Mouse (Mus musculus) fat pad, adult 2 months (tissue): ENCODE results near the gene Rasgef1a.
A peak's percentile ranks its signal among the peaks of the same experiment; 100 is the strongest.

Experiments
- DNase-seq: peaks from one replicate; pipeline ENCODE4 v3.0.0-alpha.2; 2011; ENCODE audit warnings: low read depth, low spot score; ENCODE audit errors: extremely low read depth

Gene Rasgef1a

DNA sequence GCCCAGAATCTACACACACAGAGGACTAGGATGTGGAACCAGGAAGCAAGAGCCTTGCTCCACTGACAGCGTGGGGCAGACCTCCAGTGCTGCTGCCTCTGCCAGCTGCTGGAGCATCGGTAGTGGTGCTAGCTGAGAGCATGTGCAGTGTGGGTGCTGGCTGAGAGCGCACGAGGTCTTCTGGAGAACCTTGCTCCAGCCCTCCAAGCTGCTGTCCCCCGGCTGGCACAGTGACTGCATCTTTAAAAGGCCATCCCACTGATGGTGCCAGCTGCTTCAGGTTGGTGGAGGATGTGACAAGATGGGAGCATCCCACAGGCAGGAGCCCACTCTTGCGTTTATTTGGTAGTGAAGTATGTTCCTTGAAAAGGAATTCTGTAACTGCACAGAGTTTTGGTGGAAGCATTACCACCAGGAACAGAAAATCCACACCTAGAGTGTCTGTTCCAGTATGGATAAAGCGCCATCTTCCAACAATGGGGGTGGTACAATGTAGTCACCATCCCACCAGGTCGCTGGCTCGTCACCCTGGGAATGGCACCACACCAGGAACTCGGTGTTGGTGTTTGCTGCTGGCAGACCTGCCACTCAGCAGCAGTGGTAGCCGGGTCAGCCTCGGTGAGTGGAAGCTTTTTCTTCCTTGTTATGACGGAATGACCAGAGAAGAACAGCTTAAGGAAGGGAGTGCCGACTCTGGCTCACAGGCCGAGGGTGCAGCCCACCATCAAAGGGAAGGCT, 11.8 kb downstream of the Rasgef1a start:
- DNase-seq = no peak

DNA sequence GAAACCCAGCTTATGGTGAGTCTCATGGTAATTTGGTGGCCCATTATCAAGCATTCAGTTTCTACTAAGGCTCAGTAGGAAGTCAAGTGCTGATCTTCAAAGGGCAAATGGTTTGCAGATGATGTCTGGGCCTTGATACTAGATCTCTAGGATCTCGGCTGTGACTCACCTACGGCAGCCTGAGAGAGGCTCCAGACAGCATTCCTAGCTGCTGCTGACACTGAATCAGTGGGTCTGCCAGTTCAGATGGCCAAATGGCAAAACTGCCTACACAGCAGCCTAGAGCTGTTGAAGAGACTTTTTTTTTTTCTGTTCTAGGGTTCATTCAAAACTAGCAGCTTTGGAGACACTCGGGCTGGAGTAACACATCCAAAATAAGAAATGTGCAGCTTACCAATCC, 15.8 kb downstream of the Rasgef1a start:
- no peak for DNase-seq

DNA sequence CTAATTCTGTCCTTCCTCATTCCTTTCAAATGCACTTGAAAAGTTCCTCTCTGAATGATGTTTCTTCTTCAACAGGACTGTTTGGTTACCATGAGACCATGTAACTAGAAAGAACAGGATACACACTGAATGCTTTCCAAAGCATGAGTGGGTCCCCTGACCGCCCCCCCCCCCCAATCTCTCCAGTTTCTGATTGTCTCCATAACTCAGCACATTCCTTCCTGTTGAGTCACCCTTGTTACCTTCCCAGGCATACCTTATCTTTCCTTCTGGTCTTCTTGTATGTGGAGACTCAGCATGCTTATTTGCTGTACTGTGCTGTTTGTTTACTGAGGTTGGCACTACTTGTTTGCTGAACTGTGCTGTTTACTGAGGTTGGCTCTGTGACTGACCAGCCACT, 20.2 kb downstream of the Rasgef1a start:
- DNase-seq = no peak

DNA sequence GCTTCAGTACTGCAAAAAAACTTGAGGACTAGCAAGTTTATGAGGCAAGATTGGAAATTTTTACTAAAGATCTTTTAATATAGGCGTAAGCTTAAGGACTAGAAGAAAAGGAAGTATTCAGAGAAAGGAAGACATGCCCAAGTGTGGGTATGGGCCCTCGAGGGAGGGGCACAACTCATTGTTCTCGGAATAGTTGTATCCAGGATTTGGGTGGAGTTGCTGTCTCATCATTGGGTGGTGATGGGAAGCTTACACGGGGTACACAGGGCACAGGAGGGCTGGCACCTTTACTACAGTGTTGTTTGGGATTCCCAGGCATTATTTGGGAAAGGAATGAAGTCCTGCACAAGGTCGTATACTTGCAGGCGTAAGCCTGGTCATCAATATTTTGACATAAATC, 24.4 kb downstream of the Rasgef1a start:
- no peak for DNase-seq

DNA sequence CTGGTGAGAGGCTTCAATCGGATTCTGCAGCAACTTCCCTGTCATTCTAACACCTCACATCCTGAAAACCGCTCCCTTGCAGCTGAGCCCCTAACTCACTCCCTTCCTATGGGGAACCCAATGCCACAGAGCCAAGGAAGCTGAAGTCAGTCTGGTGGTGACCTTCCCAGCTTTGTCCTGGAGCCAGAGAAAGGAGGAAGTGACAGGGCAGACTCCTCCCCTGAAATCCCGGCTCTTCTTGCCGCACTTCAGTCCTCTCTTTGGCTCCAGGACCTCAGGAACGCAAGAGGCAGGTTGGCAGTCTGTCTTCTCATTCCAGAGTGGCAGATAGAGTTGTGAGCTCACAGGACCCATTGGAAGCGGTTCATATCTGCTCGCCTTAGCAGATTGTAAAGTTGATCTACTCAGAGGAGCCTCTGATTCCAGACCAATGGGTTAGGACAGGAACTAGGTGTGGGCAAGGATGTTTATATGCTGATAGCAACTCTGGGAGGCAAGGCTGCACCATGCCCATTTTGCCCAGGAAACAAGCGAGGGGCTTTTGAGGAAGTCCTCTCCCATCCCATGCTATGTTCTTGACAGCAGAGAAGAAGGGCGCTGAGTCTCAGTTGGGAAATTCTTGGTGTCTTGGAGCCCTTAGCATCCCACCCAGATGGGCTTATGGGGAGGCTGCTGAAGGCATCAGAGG, 25.0 kb downstream of the Rasgef1a start:
- no peak for DNase-seq

DNA sequence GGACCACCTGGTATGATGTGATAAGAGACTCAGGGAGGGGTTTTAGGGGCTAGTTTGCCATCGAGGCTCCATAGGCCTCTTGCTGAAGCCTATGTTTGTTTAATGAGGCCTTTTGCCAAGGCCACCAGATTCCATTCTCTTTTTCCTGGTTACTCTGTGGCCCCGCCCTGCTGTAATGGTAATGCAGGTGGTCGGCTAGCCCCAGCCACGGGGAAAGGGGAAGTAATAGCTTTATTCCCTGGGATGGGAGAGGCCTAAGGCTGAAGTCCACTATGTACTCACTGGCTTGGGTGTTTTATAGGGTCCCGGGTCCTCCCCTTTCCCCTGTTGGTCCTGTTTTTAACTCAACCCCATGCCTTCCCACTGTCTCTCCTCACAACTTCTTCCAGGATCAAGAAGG, 25.6 kb downstream of the Rasgef1a start:
- no peak for DNase-seq

DNA sequence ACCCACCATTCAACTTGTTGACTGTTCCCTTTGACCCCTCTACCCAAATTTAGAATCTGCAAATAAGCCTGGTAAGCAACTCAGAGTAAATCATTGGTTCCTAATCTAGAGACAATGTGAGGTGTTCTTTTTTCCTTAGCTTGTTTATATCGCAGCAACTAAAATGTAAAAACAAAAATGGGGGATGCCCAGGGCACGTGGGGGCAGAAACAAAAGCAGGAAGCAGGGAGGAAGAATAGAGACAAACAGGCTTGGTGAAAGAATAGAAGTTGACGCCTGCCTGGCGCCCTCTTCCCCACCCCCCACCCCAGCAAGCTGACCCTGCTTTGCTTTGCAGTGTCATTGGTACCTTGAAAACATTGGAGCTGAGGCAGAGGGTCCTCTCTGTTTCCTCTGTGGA, 33.9 kb downstream of the Rasgef1a start:
- no peak for DNase-seq

DNA sequence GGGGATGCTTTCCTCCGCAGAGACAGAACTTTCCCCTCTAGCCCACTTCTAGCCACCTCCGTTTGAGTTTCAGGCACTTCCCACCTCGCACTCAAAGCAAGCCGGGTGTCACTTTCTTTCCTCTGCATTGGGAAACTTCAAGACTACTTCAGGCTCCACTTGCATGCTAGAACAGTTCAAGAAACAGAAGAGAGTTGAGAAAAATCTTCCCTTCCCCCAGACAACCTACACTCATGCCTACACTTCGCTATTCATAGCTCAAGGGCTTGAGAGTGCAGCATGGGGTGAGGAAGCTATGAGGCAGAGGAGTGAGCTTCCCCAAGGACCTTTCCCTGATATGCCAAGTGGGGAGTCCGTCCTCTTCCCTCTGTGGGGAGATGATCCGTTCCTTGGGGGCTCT, 34.7 kb downstream of the Rasgef1a start:
- no peak for DNase-seq

DNA sequence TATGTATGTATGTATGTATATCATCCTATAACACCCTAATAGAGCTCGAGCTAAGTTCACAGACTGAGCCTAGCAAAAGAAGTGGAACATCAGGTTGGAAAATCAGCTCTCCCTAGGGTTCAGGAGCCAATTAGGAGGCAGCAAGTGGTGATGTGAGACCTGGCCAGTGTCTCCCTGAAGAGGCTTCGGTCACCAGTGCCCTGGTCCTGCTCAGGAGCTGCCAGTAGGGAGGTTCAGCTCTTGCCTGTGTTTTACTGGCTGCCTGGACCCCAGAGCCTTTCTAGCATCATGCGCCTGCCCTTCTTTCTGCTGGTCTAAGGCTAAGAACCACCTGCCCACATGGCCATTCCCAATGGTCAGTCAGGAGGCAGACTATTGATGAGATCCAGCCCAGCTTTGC, 35.3 kb downstream of the Rasgef1a start:
- DNase-seq = no peak

DNA sequence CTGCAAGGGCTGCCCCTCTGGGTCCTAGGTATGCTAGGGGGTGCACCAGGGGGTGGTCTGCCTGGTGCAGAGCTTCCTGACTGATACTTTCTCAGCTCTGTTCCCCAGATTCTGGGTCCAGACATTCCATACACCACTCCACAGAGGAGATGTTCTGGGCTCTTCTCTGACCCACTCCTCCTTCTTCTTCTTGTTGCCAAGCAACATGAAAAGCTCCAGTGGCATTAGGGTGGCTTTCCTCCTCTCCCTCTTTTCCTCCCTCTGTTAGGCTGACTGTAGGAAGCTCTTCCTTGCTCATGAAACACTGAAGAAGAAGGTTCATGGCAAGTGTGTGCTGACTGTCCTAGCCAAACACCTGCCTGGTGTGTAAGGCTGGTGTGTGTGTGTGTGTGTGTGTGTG, 35.7 kb downstream of the Rasgef1a start:
- no peak for DNase-seq

DNA sequence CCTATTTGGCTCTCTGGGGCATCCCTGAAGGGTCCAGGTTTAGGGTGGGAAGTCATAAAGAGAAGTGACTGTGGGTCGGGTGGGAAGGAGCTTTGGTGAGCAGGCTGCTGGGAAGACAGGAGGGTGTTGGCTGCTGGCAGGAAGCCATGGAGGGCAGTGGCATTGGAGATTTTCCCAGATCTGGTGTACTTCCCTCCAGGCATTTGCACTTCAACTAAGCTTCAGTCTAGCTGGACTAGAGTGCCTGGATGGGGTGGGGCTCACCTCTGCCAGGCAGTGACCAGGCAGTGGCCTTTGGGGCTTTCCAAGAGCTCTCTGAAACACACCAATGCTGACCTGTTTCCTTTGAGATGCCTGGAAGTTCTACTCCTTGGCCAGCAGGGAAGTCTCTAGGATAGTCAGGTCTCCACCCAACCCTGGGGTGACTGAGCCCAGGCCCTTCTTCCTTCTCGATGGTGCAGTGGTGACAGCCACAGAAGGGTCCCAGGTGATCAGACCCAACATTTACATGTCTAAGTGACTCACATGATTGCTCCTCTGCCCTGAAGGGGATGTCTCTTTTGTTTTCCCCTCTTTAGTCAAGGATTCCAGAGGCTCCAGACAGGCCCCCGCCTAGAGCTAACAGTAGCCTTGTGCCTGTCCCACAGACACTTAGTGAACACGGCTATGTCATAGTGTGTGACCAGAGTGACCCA, 36.7 kb downstream of the Rasgef1a start:
- DNase-seq = no peak

DNA sequence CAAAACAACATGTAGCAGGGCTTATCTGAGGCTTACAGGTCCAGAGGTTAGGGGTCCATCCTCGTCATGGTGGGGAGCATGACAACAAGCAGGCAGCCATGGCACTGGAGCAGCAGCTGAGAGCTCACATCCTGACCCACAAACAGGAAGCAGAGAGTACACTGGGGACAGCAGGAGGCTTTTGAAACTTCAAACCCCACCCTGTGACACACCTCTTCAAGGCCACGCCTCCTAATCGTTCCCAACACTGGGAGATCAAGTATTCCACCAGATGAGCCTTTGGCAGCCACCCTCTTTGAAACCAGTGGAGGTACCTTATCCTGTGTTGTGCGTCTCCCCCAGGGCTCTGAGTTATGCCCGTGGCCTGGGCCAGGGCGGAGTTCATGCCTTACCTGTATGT, 38.5 kb downstream of the Rasgef1a start:
- no peak for DNase-seq

DNA sequence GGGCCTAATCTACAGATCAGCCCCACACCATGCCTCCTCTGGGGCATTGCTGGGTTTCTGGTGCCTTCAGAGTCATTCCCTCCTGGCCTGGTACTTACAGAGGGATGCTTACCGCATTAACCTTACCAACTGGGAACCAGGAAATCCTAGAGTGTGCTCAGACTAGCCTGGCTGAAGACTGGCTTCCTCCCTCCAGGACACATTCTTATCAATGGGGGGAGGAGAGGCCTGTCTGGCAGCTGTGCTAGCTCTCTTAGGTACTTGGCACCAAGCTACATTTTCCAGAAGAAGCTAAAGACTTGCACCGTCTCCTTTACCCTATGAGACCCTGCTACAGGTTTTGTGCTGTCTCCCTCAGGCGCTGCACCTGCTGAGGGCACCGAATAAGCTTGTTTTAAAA, 40.2 kb downstream of the Rasgef1a start:
- no peak for DNase-seq

DNA sequence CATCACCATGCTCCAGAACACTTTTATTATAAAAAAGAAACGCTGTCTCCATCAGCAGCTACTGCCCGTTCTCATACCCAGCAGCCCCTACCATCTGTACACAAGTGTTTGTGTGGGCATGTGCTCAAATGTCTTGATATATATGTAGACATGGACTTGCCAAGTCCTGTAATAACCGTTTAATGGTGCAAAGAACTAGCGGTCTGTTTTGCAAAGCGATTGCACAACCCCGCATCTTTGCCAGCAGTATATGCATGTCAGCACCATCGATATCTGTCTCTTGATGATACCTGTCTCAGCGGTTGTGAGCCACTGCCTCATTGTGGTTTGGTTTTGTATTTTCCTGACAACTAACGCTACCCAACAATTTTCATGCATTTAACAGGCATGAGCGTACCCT, 44.0 kb downstream of the Rasgef1a start:
- peak; percentile 3 for DNase-seq

DNA sequence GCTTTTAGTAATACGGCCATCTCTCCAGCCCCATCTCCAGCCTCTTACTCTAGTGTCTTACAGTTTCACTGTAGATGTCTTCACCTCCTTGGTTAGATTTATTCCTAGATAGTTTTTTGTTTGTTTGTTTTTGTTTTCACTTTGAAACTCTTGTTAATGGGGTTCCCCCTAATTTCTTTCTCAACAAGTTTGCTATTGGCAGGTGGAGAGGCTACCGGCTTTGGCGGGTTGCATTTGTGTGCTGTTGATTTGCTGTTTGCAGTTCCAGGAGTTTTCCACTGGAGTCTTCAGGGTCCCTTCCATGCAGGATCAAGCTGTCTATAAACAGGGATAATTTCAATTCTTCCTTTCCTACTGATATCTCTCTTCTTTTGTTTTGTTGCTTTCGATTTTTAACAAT, 50.0 kb downstream of the Rasgef1a start:
- no peak for DNase-seq

DNA sequence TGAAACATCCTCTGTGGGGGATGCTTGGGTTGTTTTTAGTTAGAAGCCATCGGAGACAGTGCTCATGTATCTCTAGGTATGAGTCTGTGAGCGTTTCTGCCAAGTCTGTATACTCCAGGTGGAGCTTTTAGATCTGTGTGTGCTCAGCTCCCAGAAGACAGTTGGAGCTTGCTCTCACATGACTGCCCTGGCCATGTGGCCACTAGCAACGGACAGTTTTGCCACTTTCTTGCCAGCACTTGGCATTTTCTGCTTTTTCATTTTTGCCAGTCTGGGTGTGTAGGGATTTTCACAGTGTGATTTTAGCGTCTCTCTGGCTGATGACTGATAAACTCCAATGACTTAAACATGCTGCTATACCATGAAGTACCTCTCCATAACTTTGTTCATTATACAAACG, 52.0 kb downstream of the Rasgef1a start:
- DNase-seq = no peak

DNA sequence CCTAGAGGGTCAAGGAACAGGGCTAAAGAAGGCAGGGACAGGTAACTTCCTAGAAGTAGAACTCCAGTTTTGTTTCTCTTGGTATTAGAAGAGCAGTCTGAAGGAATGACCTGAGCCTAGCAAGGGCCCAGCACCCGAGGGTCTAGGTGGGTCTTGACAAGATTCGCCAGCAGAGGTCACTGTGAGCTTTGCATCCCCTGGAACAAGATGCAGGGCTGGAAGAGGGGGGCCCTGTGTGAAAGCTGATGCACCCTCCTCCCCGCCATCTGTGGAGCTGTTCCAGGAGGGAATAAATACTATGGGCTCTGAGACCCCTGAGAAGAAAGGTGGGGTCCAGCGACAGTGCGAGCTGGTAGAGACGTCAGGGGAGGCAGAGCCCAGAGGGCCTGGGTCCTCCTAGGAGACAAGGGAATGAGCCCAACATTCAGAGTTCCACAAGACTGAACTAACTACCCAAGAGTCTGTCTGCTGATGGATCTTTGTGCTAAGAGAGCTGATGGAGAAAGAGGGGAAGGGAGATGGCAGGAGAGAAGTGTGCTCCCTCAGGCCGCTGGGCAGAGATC, 53.8 kb downstream of the Rasgef1a start:
- no peak for DNase-seq

DNA sequence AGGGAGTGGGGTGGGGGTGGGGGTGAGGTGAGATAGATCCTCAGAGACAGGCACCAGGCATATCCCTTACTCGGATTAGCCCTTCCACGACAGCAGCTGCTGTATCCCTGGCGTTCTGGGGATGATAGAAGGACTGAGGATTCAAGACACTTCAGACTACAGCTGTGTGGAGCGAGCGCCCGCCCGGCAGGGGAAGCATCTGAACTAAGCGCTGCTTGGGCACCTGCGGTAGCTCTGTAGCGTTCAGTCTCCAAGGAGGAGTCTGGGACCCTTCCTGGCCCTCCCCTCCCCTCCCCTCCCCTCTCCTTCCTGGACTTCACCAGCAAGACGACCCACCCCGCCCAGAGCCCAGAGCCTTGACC, 54.6 kb downstream of the Rasgef1a start:
- DNase-seq = no peak

DNA sequence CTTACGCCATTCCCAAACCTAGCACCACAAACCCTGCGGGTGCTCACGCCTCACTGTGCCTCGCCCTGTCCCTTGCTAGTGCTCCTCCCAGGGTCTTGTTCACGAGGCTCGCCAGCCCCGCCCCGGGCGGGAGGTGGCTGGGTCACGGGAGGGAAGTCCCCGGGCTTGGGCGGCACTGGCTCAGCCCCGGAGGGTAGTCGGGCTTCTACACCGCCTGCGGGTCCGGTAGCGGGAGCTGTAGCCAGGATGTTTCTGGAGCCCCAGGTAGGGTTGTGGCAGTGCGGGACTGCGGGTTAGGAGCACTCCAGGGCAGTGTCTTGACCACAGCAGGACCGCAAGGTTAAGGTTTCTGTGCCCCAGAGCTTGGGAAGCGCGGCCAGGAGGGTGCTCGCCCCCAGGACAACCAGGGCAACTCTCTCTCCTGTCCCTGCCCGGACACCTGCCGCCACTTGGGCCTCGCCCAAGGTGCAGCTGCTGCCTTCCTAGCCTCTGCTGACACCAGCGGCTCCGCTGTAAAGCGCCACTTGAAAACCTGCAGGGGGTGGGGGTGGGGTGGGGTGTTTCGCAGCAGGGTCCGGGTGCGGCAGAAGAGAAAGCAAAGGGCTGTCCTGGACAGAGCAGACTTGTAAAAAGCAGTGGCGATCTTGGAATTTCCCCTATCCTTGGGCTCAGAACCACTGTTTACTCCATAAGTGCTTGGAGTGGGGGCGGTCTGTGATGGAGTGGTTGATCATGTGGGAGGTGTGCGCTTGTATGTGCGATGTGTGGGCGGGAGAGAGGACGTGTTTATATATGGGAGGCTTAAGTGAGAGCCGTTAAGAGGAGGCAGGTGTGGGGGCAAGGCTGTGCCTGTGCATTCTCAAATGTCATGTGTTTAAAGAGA, 55.2 kb downstream of the Rasgef1a start:
- DNase-seq = no peak

DNA sequence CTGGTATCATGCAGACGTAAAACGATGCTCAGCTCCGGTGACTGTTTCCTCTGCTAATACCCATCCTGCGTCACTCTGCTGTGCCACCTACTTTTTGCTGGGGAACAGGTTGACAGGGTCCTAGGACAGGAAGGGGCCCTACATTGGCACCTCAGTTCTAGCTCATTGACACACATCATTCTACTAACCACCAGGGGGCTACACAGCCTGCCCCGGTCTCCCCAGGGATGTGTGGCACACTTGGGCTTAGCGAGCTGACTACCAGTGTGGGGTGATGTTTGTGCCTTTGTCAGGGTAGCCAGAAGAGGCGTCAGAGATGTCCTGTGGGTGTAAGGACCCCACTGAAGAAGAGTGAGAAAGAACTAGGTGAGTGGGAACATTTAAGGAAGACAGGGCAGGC, 56.5 kb downstream of the Rasgef1a start:
- DNase-seq = no peak
